21 mouse cellular contexts compared by ENCODE assay signal in the genomic region with DNA sequence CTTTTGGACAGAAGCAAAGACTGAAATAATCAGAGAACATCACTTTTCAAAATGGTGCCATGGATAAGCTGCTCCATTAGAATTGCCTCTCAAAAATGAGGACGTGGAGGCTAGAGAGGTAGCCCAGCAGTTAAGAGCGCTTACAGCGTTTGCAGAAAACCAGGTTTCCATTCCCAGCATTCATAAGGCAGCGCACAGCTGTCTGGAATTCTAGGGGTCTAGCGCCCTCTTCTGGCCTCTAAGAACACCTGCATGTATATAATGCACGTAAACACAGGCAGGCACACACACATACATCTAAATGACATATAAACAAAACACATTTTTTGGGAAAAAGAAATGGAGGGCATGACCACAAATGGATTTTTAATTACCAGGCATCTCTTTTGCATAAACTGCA.
DNase-seq lines count a peak whose midpoint lies in the region; ATAC-seq and TF ChIP-seq lines count a peak whose summit lies in the region.
"Had no signal": no experiment of that assay in that cellular context is flagged by ENCODE, and none has a peak within 500 bp of the region (broad histone marks: within the 10 kb centered on the region; RNA-seq: fewer than 3 reads in every experiment).

No protein-coding gene starts in this region.

- peak overlapping the region; percentile 72 for H3K27ac ChIP-seq in embryonic facial prominence, embryonic 13.5 days
- no peak overlapping the region for H3K27ac ChIP-seq in embryonic facial prominence, embryonic 10.5 days (replicated peaks)
- no peak overlapping the region for H3K27ac ChIP-seq in layer of hippocampus, adult 2 months
- H3K27ac ChIP-seq in ES-Bruce4 (ENCODE audit: insufficient read depth, low read length): no peak overlapping the region
- H3K27ac ChIP-seq in embryonic fibroblast, embryonic 13.5 days (ENCODE audit: insufficient read depth, low read length): peak overlapping the region; percentile 42; the same call in 1 of the 2 replicates
- H3K27ac ChIP-seq: heart, embryonic 10.5 days; hindbrain, embryonic 12.5 days; kidney, embryonic 15.5 days; limb, embryonic 13.5 days; midbrain, embryonic 15.5 days; neural tube, embryonic 15.5 days had no signal

- 0 out of 2 replicates have a peak, but pooled peaks cover 6% of the 10 kb centered on the region for H3K9me3 ChIP-seq in embryonic facial prominence, embryonic 13.5 days
- H3K9me3 ChIP-seq in embryonic facial prominence, embryonic 10.5 days: peaks cover 13% of the 10 kb centered on the region
- H3K9me3 ChIP-seq in ES-Bruce4 (replicated peaks; ENCODE audit: control insufficient read depth, insufficient read depth, low read length, poor library complexity, severe bottlenecking): peaks cover 6% of the 10 kb centered on the region
- H3K9me3 ChIP-seq: hindbrain, embryonic 12.5 days; midbrain, embryonic 15.5 days; neural tube, embryonic 15.5 days had no signal

- TF ChIP-seq CTCF in layer of hippocampus, adult 2 months (conservative IDR thresholded peaks at IDR 0.05): peak; percentile 55
- TF ChIP-seq CTCF in ES-Bruce4 (IDR thresholded peaks at IDR 0.05; ENCODE audit: low read depth, low read length): peak; percentile 28
- no peak for TF ChIP-seq CTCF in embryonic fibroblast, embryonic 13.5 days (IDR thresholded peaks at IDR 0.05; ENCODE audit: borderline replicate concordance, insufficient read depth, low read length)

- no peaks in the 10 kb centered on the region for H3K27me3 ChIP-seq in embryonic facial prominence, embryonic 13.5 days
- no peaks in the 10 kb centered on the region for H3K27me3 ChIP-seq in embryonic facial prominence, embryonic 10.5 days (replicated peaks; ENCODE audit: low read depth, poor library complexity, severe bottlenecking)
- H3K27me3 ChIP-seq in ES-Bruce4 (ENCODE audit: control insufficient read depth, insufficient read depth, low read length, poor library complexity, severe bottlenecking): no peaks in the 10 kb centered on the region
- H3K27me3 ChIP-seq: hindbrain, embryonic 12.5 days; kidney, embryonic 15.5 days; limb, embryonic 13.5 days; midbrain, embryonic 15.5 days; neural tube, embryonic 15.5 days had no signal

- no peak overlapping the region for H3K9ac ChIP-seq in embryonic facial prominence, embryonic 13.5 days
- no peak overlapping the region for H3K9ac ChIP-seq in ES-Bruce4 (ENCODE audit: low read depth, poor library complexity, severe bottlenecking)
- H3K9ac ChIP-seq: hindbrain, embryonic 12.5 days; kidney, embryonic 15.5 days; limb, embryonic 13.5 days; midbrain, embryonic 15.5 days; neural tube, embryonic 15.5 days had no signal

- H3K4me1 ChIP-seq in embryonic facial prominence, embryonic 13.5 days: peaks cover 55% of the 10 kb centered on the region
- H3K4me1 ChIP-seq in embryonic facial prominence, embryonic 10.5 days: peaks cover 50% of the 10 kb centered on the region
- H3K4me1 ChIP-seq in ES-Bruce4 (ENCODE audit: control insufficient read depth, insufficient read depth, low read length): no peaks in the 10 kb centered on the region
- H3K4me1 ChIP-seq in embryonic fibroblast, embryonic 13.5 days (ENCODE audit: control insufficient read depth, insufficient read depth, low read length): peaks cover 10% of the 10 kb centered on the region
- H3K4me1 ChIP-seq: megakaryocyte, embryonic 14.5 days; midbrain, embryonic 15.5 days; neural tube, embryonic 15.5 days had no signal

- no peak overlapping the region for H3K4me3 ChIP-seq in embryonic facial prominence, embryonic 13.5 days
- no peak overlapping the region for H3K4me3 ChIP-seq in embryonic facial prominence, embryonic 10.5 days
- H3K4me3 ChIP-seq in layer of hippocampus, adult 2 months: no peak overlapping the region
- H3K4me3 ChIP-seq in ES-Bruce4 (ENCODE audit: low read depth, low read length): no peak overlapping the region
- H3K4me3 ChIP-seq in embryonic fibroblast, embryonic 13.5 days (ENCODE audit: insufficient read depth, low read length): no peak overlapping the region
- H3K4me3 ChIP-seq: heart, embryonic 10.5 days; hindbrain, embryonic 12.5 days; kidney, embryonic 15.5 days; limb, embryonic 13.5 days; megakaryocyte, embryonic 14.5 days; midbrain, embryonic 15.5 days; neural tube, embryonic 15.5 days had no signal

- no peaks in the 10 kb centered on the region for H3K36me3 ChIP-seq in embryonic facial prominence, embryonic 13.5 days
- H3K36me3 ChIP-seq in embryonic facial prominence, embryonic 10.5 days (replicated peaks): no peaks in the 10 kb centered on the region
- H3K36me3 ChIP-seq in ES-Bruce4 (ENCODE audit: control insufficient read depth, insufficient read depth, low read length, poor library complexity, severe bottlenecking): no peaks in the 10 kb centered on the region
- H3K36me3 ChIP-seq: heart, embryonic 10.5 days; hindbrain, embryonic 12.5 days; kidney, embryonic 15.5 days; limb, embryonic 13.5 days; midbrain, embryonic 15.5 days; neural tube, embryonic 15.5 days had no signal

- DNase-seq in embryonic facial prominence, embryonic 10.5 days (ENCODE audit: low spot score): no peak
- DNase-seq in layer of hippocampus, adult 2 months (ENCODE audit: low spot score in 2 of 2): no peak
- no peak for DNase-seq in layer of hippocampus, adult 18-20 months (ENCODE audit: low spot score in 2 of 2)
- DNase-seq in thymus, adult 18-20 months: no peak
- no peak for DNase-seq in cerebellum, postnatal 36 days
- DNase-seq: adrenal gland, postnatal 14 days; cerebellum, adult 18-20 months; gastrocnemius, postnatal 36 days; heart, postnatal 10 days; right cerebral cortex, postnatal 14 days had no signal

- WGBS in embryonic facial prominence, embryonic 13.5 days: 84% methylated on average over 6 of the region's 6 CpGs
- WGBS in embryonic facial prominence, embryonic 10.5 days: 88% methylated on average over 6 of the region's 6 CpGs

- H3K4me2 ChIP-seq in embryonic facial prominence, embryonic 13.5 days: no peak overlapping the region
- H3K4me2 ChIP-seq: hindbrain, embryonic 12.5 days; kidney, embryonic 15.5 days; limb, embryonic 13.5 days; midbrain, embryonic 15.5 days; neural tube, embryonic 15.5 days had no signal

- no peak for TF ChIP-seq EP300 in ES-Bruce4 (IDR thresholded peaks at IDR 0.05; ENCODE audit: insufficient read depth, low read depth, low read length)

- ATAC-seq in embryonic facial prominence, embryonic 13.5 days (ENCODE audit: insufficient number of reproducible peaks, insufficient read depth, low FRiP score, low TSS enrichment, low read depth): no peak
- ATAC-seq: forebrain, embryonic 14.5 days; midbrain, embryonic 15.5 days had no signal

- no peak for TF ChIP-seq POLR2A in ES-Bruce4 (IDR thresholded peaks at IDR 0.05; ENCODE audit: insufficient read depth, low read length)
- TF ChIP-seq POLR2A in embryonic fibroblast, embryonic 13.5 days (IDR thresholded peaks at IDR 0.05; ENCODE audit: low read depth, low read length): no peak

Comparison
In these comparisons a context has a peak if more than half of its experiments do, and no peak if none do; other contexts are left out.
1. H3K27ac ChIP-seq: peak in embryonic facial prominence, embryonic 13.5 days (single experiment) and embryonic fibroblast, embryonic 13.5 days (single experiment); none in embryonic facial prominence, embryonic 10.5 days (single experiment), layer of hippocampus, adult 2 months (single experiment) and ES-Bruce4 (single experiment).